Comparison of ENCODE assay signal across 8 mouse cellular contexts in the genomic region with DNA sequence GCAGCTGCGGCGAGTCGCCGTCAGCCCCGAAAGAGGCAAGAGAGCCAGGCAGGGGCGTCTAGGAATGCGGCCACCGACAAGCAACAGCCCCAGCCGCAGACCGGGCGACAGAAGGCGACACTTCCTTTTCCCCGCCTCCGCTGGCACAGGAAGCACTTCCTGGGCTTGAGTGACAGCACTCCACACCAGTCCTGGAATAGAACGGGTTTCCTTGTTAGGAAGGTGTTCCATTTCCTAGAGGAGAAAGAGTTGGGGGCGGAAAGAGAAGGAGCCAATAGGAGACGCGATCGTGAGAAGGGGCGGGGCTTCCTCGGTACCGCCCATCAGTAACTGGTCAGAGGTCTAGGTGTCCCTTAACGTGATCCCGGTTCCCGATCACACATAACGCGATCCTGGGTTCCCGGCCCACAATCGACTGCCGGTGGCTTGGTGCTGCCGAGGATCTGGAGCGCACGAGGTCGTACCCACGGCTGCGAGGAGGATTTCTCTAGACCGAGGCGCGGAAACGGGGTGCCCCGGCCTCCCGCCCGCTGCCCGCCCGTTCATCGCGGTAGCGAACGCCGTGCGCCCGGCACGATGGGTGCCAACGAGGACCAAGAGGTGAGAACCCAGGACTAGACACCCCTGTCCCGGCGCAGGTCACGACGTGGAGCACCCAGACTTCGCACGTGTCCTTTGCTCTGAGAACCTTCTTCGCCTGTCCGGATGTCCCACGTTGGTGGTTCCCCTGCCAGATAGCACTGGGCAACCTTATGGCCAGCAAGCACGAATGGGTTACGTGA. TPM values are rescaled to one million over a fixed set of nuclear protein-coding genes. Genes with fewer than 3 reads are reported as not detected.
DNase-seq lines count a peak whose midpoint lies in the region; ATAC-seq lines count a peak whose summit lies in the region.

A gene (minus strand): TSS at position 127 of the 782 bp plus-strand sequence.
A gene (plus strand): TSS at position 321 of the 782 bp plus-strand sequence.

- H3K36me3 ChIP-seq in lung, embryonic 16.5 days (ENCODE audit: control insufficient read depth, insufficient read depth, low read length), result peaks cover 9% of the 10 kb centered on the region; the same call in 1 of the 2 replicates

- peaks cover 14% of the 10 kb centered on the region for H3K4me1 ChIP-seq in lung, embryonic 16.5 days (replicated peaks; ENCODE audit: control insufficient read depth, insufficient read depth, low read length)

- under 1% methylated on average over 65 of the region's 65 CpGs for WGBS in lung, embryonic 16.5 days

- H3K9ac ChIP-seq in lung, embryonic 16.5 days (ENCODE audit: low read length), result peak within 1 kb of the TSS; percentile 88

- ATAC-seq in hematopoietic stem cell, adult 5-6 weeks (replicated peaks in 1 of 2; ENCODE audit: insufficient read depth in 1 of 2, low FRiP score in 2 of 2, low TSS enrichment in 1 of 2, low read depth in 1 of 2, poor library complexity in 2 of 2, severe bottlenecking in 2 of 2), result peak; percentile 99 to 100
- ATAC-seq in lung, embryonic 16.5 days (ENCODE audit: low read depth), result peak; percentile 100

- H3K27ac ChIP-seq in lung, embryonic 16.5 days (ENCODE audit: low read length), result peak within 1 kb of the TSS; percentile 63

- peak; percentile 100 for DNase-seq in MEL-GATA-1-ER (ENCODE audit: extremely low read depth, low read depth)
- DNase-seq in cerebellum, adult 8-10 months, result peak; percentile 95
- DNase-seq in forelimb bud, embryonic 11.5 days (ENCODE audit: low read depth, low spot score), result peak; percentile 98
- DNase-seq in layer of hippocampus, adult 9-10 months (ENCODE audit: low spot score), result peak; percentile 94
- peak; percentile 85 for DNase-seq in ovary, postnatal 10 days (ENCODE audit: low spot score)
- DNase-seq in thymus, postnatal 10 days (ENCODE audit: low spot score in 2 of 2), result peak; percentile 89 to 93

- H3K27me3 ChIP-seq in lung, embryonic 16.5 days (ENCODE audit: control insufficient read depth, insufficient read depth, low read depth, low read length), result no peaks in the 10 kb centered on the region

- H3K4me3 ChIP-seq in lung, embryonic 16.5 days (ENCODE audit: low read length), result peak within 1 kb of the TSS; percentile 88

- H3K9me3 ChIP-seq in lung, embryonic 16.5 days (ENCODE audit: control insufficient read depth, low read length), result no peaks in the 10 kb centered on the region

- peak within 1 kb of the TSS; percentile 94 for H3K4me2 ChIP-seq in lung, embryonic 16.5 days (ENCODE audit: low read depth, low read length)

RNA-seq across cellular contexts. Expression of the first gene that starts in this region (rescaled TPM):
- 36.5 and 36.7 TPM in 2 replicates for total RNA-seq in hematopoietic stem cell, adult 5-6 weeks (2017)
- 28.2 and 30.5 TPM in 2 replicates for polyA plus RNA-seq in lung, embryonic 16.5 days (2015; fragmentation: Nextera tagmentation; extraction: Ambion mirVana)

RNA-seq across cellular contexts. Expression of the second gene that starts in this region (rescaled TPM):
- total RNA-seq in hematopoietic stem cell, adult 5-6 weeks (2017), result 21.6 and 30.4 TPM in 2 replicates
- polyA plus RNA-seq in lung, embryonic 16.5 days (2015; fragmentation: Nextera tagmentation; extraction: Ambion mirVana), result 31.3 and 35.1 TPM in 2 replicates

Comparison
In these comparisons a context has a peak if more than half of its experiments do, and no peak if none do; other contexts are left out.
1. Peak in every context shown above with its lines: DNase-seq, ATAC-seq, H3K4me3 ChIP-seq and H3K27ac ChIP-seq.